Mouse (Mus musculus) E14TG2a.4 (cell line): ENCODE measurements at regions not wholly inside any gene's neighbourhood (a gene's known extent, or its start where the extent isn't known, plus 50 kb on each side); places are given as distances from the start of the nearest gene placed in this dataset.

ENCODE experiments used
- CTCF ChIP-seq: conservative IDR thresholded peaks from 2 replicates; pipeline ENCODE4 v1.5.1; 2014; ENCODE audit warnings: low read length
- POU5F1 ChIP-seq: IDR thresholded peaks from 2 replicates; pipeline ENCODE4 v1.6.1; 2014; ENCODE audit warnings: low read length, borderline replicate concordance

- TF ChIP-seq CTCF (no peak), POU5F1 (no peak)
Observed at GRCm38 (mm10) chr13:72852896-72853295, 224.3 kb downstream of the Irx2 start.
